Mouse (Mus musculus): ENCODE measurements at regions not wholly inside any gene's neighbourhood (a gene's known extent, or its start where the extent isn't known, plus 50 kb on each side); places are given as distances from the start of the nearest gene placed in this dataset.
"Not testable (repeated sequence)": the region's sequence is repeated elsewhere in the genome, so short reads cannot be mapped to it uniquely, and the experiment has no call there.

- no peak for DNase-seq (ENCODE audit: low spot score)
Observed at GRCm38 (mm10) chr5:64586316-64586715, 216.9 kb upstream of the Klf3 start.

- no peak for DNase-seq (ENCODE audit: low spot score)
Observed at GRCm38 (mm10) chr5:64586933-64587332, 216.3 kb upstream of the Klf3 start.

- no peak for DNase-seq (ENCODE audit: low spot score)
Observed at GRCm38 (mm10) chr5:64587895-64588738, 215.1 kb upstream of the Klf3 start.

- not testable (repeated sequence) for DNase-seq (ENCODE audit: low spot score)
Observed at GRCm38 (mm10) chr5:64588768-64589167, 214.4 kb upstream of the Klf3 start.

GRCm38 (mm10) chr5:64590036-64590435 lies 213.2 kb upstream of the Klf3 start:
- no peak for DNase-seq (ENCODE audit: low spot score)

GRCm38 (mm10) chr5:64590747-64591146 lies 212.4 kb upstream of the Klf3 start:
- DNase-seq (ENCODE audit: low spot score) = no peak

GRCm38 (mm10) chr5:64591792-64592191 lies 211.4 kb upstream of the Klf3 start:
- DNase-seq (ENCODE audit: low spot score) = no peak

- no peak for DNase-seq (ENCODE audit: low spot score)
Observed at GRCm38 (mm10) chr5:64595220-64595619, 208.0 kb upstream of the Klf3 start.

GRCm38 (mm10) chr5:64595751-64596344 lies 207.3 kb upstream of the Klf3 start:
- DNase-seq (ENCODE audit: low spot score) = no peak

GRCm38 (mm10) chr5:64597021-64597420 lies 206.2 kb upstream of the Klf3 start:
- no peak for DNase-seq (ENCODE audit: low spot score)

GRCm38 (mm10) chr5:64597451-64597850 lies 205.7 kb upstream of the Klf3 start:
- no peak for DNase-seq (ENCODE audit: low spot score)

- no peak for DNase-seq (ENCODE audit: low spot score)
Observed at GRCm38 (mm10) chr5:64598606-64599005, 204.6 kb upstream of the Klf3 start.

- DNase-seq (ENCODE audit: low spot score) = no peak
Observed at GRCm38 (mm10) chr5:64599015-64599414, 204.2 kb upstream of the Klf3 start.

GRCm38 (mm10) chr5:64599865-64600288 lies 203.3 kb upstream of the Klf3 start:
- no peak for DNase-seq (ENCODE audit: low spot score)

GRCm38 (mm10) chr5:64600392-64600791 lies 202.8 kb upstream of the Klf3 start:
- DNase-seq (ENCODE audit: low spot score) = no peak

GRCm38 (mm10) chr5:64600811-64601210 lies 202.4 kb upstream of the Klf3 start:
- no peak for DNase-seq (ENCODE audit: low spot score)

- DNase-seq (ENCODE audit: low spot score) = no peak
Observed at GRCm38 (mm10) chr5:64601285-64601684, 201.9 kb upstream of the Klf3 start.

GRCm38 (mm10) chr5:64601832-64602231 lies 201.4 kb upstream of the Klf3 start:
- peak; percentile 12 for DNase-seq (ENCODE audit: low spot score)

GRCm38 (mm10) chr5:64602356-64602936 lies 200.7 kb upstream of the Klf3 start:
- DNase-seq (ENCODE audit: low spot score) = no peak

- no peak for DNase-seq (ENCODE audit: low spot score)
Observed at GRCm38 (mm10) chr5:64602996-64603755, 200.0 kb upstream of the Klf3 start.

GRCm38 (mm10) chr5:64605171-64605570 lies 198.0 kb upstream of the Klf3 start:
- DNase-seq (ENCODE audit: low spot score) = no peak

GRCm38 (mm10) chr5:64605991-64606390 lies 197.2 kb upstream of the Klf3 start:
- DNase-seq (ENCODE audit: low spot score) = no peak
